8 mouse cellular contexts compared by ENCODE assay signal in the genomic region with DNA sequence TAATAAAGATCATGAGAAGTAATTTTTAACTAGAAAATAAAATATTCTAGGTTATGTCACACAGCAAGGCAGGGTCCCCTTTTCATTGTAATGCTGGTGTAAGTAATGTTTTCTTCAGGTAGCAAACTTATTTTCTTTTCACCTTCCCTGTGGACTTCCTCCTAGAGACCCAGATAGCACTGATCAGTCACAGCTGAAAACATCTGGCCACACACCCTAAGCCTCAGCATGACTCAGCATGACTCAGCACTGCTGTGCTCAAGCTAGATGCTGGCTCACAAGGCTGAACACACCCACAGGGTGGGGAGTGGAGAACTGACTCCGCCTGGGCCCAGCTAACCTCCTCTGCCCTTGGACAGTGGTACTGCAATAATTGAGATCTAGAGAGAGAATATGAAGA. TPM values are rescaled to one million over a fixed set of nuclear protein-coding genes. Genes with fewer than 3 reads are reported as not detected.
DNase-seq lines count a peak whose midpoint lies in the region; ATAC-seq and TF ChIP-seq lines count a peak whose summit lies in the region.
"Had no signal": no experiment of that assay in that cellular context is flagged by ENCODE, and none has a peak within 500 bp of the region (broad histone marks: within the 10 kb centered on the region; RNA-seq: fewer than 3 reads in every experiment).

No protein-coding gene starts in this region.

- TF ChIP-seq EP300 in heart, adult 2 months (IDR thresholded peaks at IDR 0.05; ENCODE audit: insufficient read depth, low read depth, low read length) = 0 out of 2 replicates have a peak, but pooled peaks have one; percentile 23

- H3K79me2 ChIP-seq in heart, adult 2 months (replicated peaks; ENCODE audit: control insufficient read depth, insufficient read depth, low read length) = no peaks in the 10 kb centered on the region

- H3K4me3 ChIP-seq in heart, adult 2 months = no peak overlapping the region
- H3K4me3 ChIP-seq in liver, embryonic 15.5 days (replicated peaks) = no peak overlapping the region
- H3K4me3 ChIP-seq in forebrain, embryonic 13.5 days = no peak overlapping the region

- peak overlapping the region; percentile 47 for H3K4me2 ChIP-seq in liver, embryonic 15.5 days
- no peak overlapping the region for H3K4me2 ChIP-seq in forebrain, embryonic 13.5 days

- no peaks in the 10 kb centered on the region for H3K4me1 ChIP-seq in heart, adult 2 months (ENCODE audit: control insufficient read depth, insufficient read depth, low read length)
- H3K4me1 ChIP-seq in liver, embryonic 15.5 days (replicated peaks) = peaks cover 57% of the 10 kb centered on the region
- H3K4me1 ChIP-seq in forebrain, embryonic 13.5 days = no peaks in the 10 kb centered on the region

- no peaks in the 10 kb centered on the region for H3K9me3 ChIP-seq in liver, embryonic 15.5 days (replicated peaks)
- no peaks in the 10 kb centered on the region for H3K9me3 ChIP-seq in forebrain, embryonic 13.5 days (replicated peaks)

- no peak overlapping the region for H3K9ac ChIP-seq in heart, adult 2 months (ENCODE audit: low read depth, low read length)
- H3K9ac ChIP-seq in liver, embryonic 15.5 days = peak overlapping the region; percentile 46
- H3K9ac ChIP-seq in forebrain, embryonic 13.5 days = no peak overlapping the region

- no peaks in the 10 kb centered on the region for H3K27me3 ChIP-seq in heart, adult 2 months (ENCODE audit: control insufficient read depth, insufficient read depth, low read length)
- H3K27me3 ChIP-seq in liver, embryonic 15.5 days = no peaks in the 10 kb centered on the region
- H3K27me3 ChIP-seq in forebrain, embryonic 13.5 days = no peaks in the 10 kb centered on the region

- no peak for TF ChIP-seq POLR2A in heart, adult 2 months (IDR thresholded peaks at IDR 0.05; ENCODE audit: insufficient read depth, low read depth, low read length)

- intact Hi-C loops in heart, adult 2 months (cut with DNase I) = no loop called here

- no peak overlapping the region for H3K27ac ChIP-seq in heart, adult 2 months
- H3K27ac ChIP-seq in liver, embryonic 15.5 days (replicated peaks) = peak overlapping the region; percentile 95
- no peak overlapping the region for H3K27ac ChIP-seq in forebrain, embryonic 13.5 days

- peak; percentile 81 for ATAC-seq in liver, embryonic 15.5 days (ENCODE audit: insufficient read depth)
- ATAC-seq in forebrain, embryonic 13.5 days = no peak

- no peaks in the 10 kb centered on the region for H3K36me3 ChIP-seq in heart, adult 2 months (ENCODE audit: control insufficient read depth, insufficient read depth, low read length)
- H3K36me3 ChIP-seq in liver, embryonic 15.5 days (replicated peaks) = no peaks in the 10 kb centered on the region
- H3K36me3 ChIP-seq in forebrain, embryonic 13.5 days (ENCODE audit: poor library complexity, severe bottlenecking) = no peaks in the 10 kb centered on the region

- DNase-seq in ovary, postnatal 36 days (ENCODE audit: low spot score) = peak; percentile 16
- DNase-seq in ovary, postnatal 14 days (ENCODE audit: low spot score) = no peak
- DNase-seq in adrenal gland, adult 8-10 months = peak; percentile 61
- DNase-seq in heart, adult 2 months = peak; percentile 34 to 35
- DNase-seq in frontal cortex, postnatal 14 days (ENCODE audit: low spot score in 2 of 2) = no peak

- no peak for TF ChIP-seq CTCF in heart, adult 2 months (IDR thresholded peaks at IDR 0.05)

- 31% methylated on average over 1 of the region's 1 CpGs for WGBS in heart, adult 2 months
- WGBS in liver, embryonic 15.5 days (ENCODE audit: insufficient replicate concordance) = 0% methylated on average over 1 of the region's 1 CpGs
- 62% methylated on average over 1 of the region's 1 CpGs for WGBS in forebrain, embryonic 13.5 days

RNA-seq across cellular contexts. Expression of gene Hbb-y, which starts 7.8 kb away (rescaled TPM):
- total RNA-seq in adrenal gland, adult 8-10 months (2022) = not detected
- total RNA-seq in heart, adult 2 months (2021) = not detected
- not detected in 2 replicates for polyA plus RNA-seq in heart, adult 2 months (2012; rRNA removed)
- polyA plus RNA-seq in liver, embryonic 15.5 days (2015; fragmentation: Nextera tagmentation; extraction: Ambion mirVana) = 304 and 542 TPM in 2 replicates
- polyA plus RNA-seq in forebrain, embryonic 13.5 days (2015; fragmentation: Nextera tagmentation; extraction: Ambion mirVana) = 3,762 and 4,630 TPM in 2 replicates
- total RNA-seq: gastrocnemius, postnatal 36 days had no signal

RNA-seq across cellular contexts. Expression of gene Hbb-bh1, which starts 17.9 kb away (rescaled TPM):
- total RNA-seq in adrenal gland, adult 8-10 months (2022) = not detected
- total RNA-seq in heart, adult 2 months (2021) = not detected
- not detected in 2 replicates for polyA plus RNA-seq in heart, adult 2 months (2012; rRNA removed)
- polyA plus RNA-seq in liver, embryonic 15.5 days (2015; fragmentation: Nextera tagmentation; extraction: Ambion mirVana) = 44.8 and 64.6 TPM in 2 replicates
- polyA plus RNA-seq in forebrain, embryonic 13.5 days (2015; fragmentation: Nextera tagmentation; extraction: Ambion mirVana) = 32.1 and 81.1 TPM in 2 replicates
- total RNA-seq: gastrocnemius, postnatal 36 days had no signal

RNA-seq across cellular contexts. Expression of gene Hbb-bh2, which starts 20.5 kb away (rescaled TPM):
- not detected for total RNA-seq in adrenal gland, adult 8-10 months (2022)
- not detected for total RNA-seq in heart, adult 2 months (2021)
- not detected in 2 replicates for polyA plus RNA-seq in heart, adult 2 months (2012; rRNA removed)
- polyA plus RNA-seq in liver, embryonic 15.5 days (2015; fragmentation: Nextera tagmentation; extraction: Ambion mirVana) = not detected in 2 replicates
- not detected in 2 replicates for polyA plus RNA-seq in forebrain, embryonic 13.5 days (2015; fragmentation: Nextera tagmentation; extraction: Ambion mirVana)
- total RNA-seq: gastrocnemius, postnatal 36 days had no signal

RNA-seq across cellular contexts. Expression of gene Olfr66, which starts 25.2 kb away (rescaled TPM):
- total RNA-seq in adrenal gland, adult 8-10 months (2022) = not detected
- not detected for total RNA-seq in heart, adult 2 months (2021)
- not detected in 2 replicates for polyA plus RNA-seq in heart, adult 2 months (2012; rRNA removed)
- polyA plus RNA-seq in liver, embryonic 15.5 days (2015; fragmentation: Nextera tagmentation; extraction: Ambion mirVana) = 0.13 TPM in 1 of 2 replicates, not detected in the other
- not detected in 2 replicates for polyA plus RNA-seq in forebrain, embryonic 13.5 days (2015; fragmentation: Nextera tagmentation; extraction: Ambion mirVana)
- total RNA-seq: gastrocnemius, postnatal 36 days had no signal

RNA-seq across cellular contexts. Expression of gene Hbb-bs, which starts 33.0 kb away (rescaled TPM):
- total RNA-seq in adrenal gland, adult 8-10 months (2022) = 1,000 to 10,000 TPM in 1 of 4 experiments, 100 to 1,000 TPM in 3; 738 to 2,114 (median 834) TPM
- total RNA-seq in heart, adult 2 months (2021) = over 10,000 TPM in 1 of 2 experiments, 1,000 to 10,000 TPM in 1; 5,780 to 41,164 TPM
- 10,215 and 68,774 TPM in 2 replicates for polyA plus RNA-seq in heart, adult 2 months (2012; rRNA removed)
- polyA plus RNA-seq in liver, embryonic 15.5 days (2015; fragmentation: Nextera tagmentation; extraction: Ambion mirVana) = 116,188 and 122,775 TPM in 2 replicates
- 1,844 and 2,278 TPM in 2 replicates for polyA plus RNA-seq in forebrain, embryonic 13.5 days (2015; fragmentation: Nextera tagmentation; extraction: Ambion mirVana)

Comparison
In these comparisons a context has a peak if more than half of its experiments do, and no peak if none do; other contexts are left out.
1. DNase-seq: peak in ovary, postnatal 36 days (single experiment), adrenal gland, adult 8-10 months (single experiment) and heart, adult 2 months (2 of 2); none in ovary, postnatal 14 days (single experiment) and frontal cortex, postnatal 14 days (0 of 2).
2. RNA of gene Hbb-y, which starts 7.8 kb away (polyA plus RNA-seq): 3,762 to 4,630 TPM in forebrain, embryonic 13.5 days and 304 to 542 TPM in liver, embryonic 15.5 days; not detected in heart, adult 2 months; every median in the first group is over 100 times any median in the second.
3. RNA of gene Hbb-bh1, which starts 17.9 kb away (polyA plus RNA-seq): 44.8 to 64.6 TPM in liver, embryonic 15.5 days and 32.1 to 81.1 TPM in forebrain, embryonic 13.5 days; not detected in heart, adult 2 months; every median in the first group is over 10 times any median in the second.